Mouse (Mus musculus) lung, adult 2 months (tissue): Measurements from ENCODE around the gene Lce1g.

Experiments used
- CTCF ChIP-seq: fragments of 200-500 bp; IDR thresholded peaks from 2 replicates; pipeline ENCODE4 v1.5.1; 2011; ENCODE audit warnings: mild to moderate bottlenecking, low read length, control low read depth; ENCODE audit not compliant: insufficient read depth
- POLR2A ChIP-seq: fragments of 200-500 bp; IDR thresholded peaks from 2 replicates; pipeline ENCODE4 v1.6.1; 2011; ENCODE audit warnings: low read depth, mild to moderate bottlenecking, control low read depth, low read length, borderline replicate concordance; ENCODE audit errors: extremely low read depth

DNA sequence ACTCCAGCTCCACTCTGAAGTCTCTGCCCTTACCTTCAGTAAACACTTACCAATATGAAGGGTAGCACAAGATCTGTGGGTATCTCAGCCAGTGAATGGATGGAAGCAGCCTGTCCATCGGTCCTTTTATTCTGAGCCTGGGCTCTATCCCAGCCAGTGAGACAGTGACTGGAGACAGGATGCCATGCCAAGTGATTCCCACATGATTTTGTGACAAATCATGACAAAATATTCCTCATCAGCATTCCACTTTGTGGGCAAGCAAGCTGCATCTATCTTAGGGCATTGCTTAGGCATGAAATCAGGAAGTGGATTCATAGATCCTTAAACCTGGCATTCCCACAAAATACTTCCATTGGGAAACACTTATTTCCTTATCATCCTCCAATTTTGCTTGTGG, at the start of gene Lce1g:
- TF ChIP-seq CTCF (no peak), POLR2A (no peak)
